Mouse (Mus musculus) limb, embryonic 11.5 days (tissue): ENCODE data around the gene 9530053A07Rik. TPM values are rescaled to one million over a fixed set of nuclear protein-coding genes. Genes with fewer than 3 reads are reported as not detected.
A peak's percentile ranks its signal among the peaks of the same experiment; 100 is the strongest.

Experiments used
- ATAC-seq: fragments of 200-750 bp; cut with Nextera tagmentation; 2 replicates; pipeline ENCODE4 v1.8.0; 2017; ENCODE audit warnings: low read depth; ENCODE audit not compliant: insufficient number of reproducible peaks, low FRiP score, low TSS enrichment
- DNase-seq: peaks from one replicate; pipeline ENCODE4 v3.0.0-alpha.2; 2015; ENCODE audit warnings: low spot score
- H3K27ac ChIP-seq: fragments of 300-500 bp; sonication (generic); replicated peaks from 2 replicates; pipeline ENCODE4 v1.5.1; 2014; ENCODE audit warnings: low read depth, mild to moderate bottlenecking, low read length
- H3K27me3 ChIP-seq: fragments of 300-500 bp; sonication (generic); 2 replicates; pipeline ENCODE4 v1.6.1; 2014; ENCODE audit warnings: mild to moderate bottlenecking, low read length, mixed read lengths; ENCODE audit not compliant: control insufficient read depth, insufficient read depth
- H3K36me3 ChIP-seq: fragments of 300-500 bp; sonication (generic); 2 replicates; pipeline ENCODE4 v1.6.1; 2014; ENCODE audit warnings: mild to moderate bottlenecking, low read length, moderate library complexity, mixed read lengths; ENCODE audit not compliant: control insufficient read depth, insufficient read depth
- H3K4me1 ChIP-seq: fragments of 300-500 bp; sonication (generic); 2 replicates; pipeline ENCODE4 v1.6.1; 2014; ENCODE audit warnings: low read length, mixed read lengths; ENCODE audit not compliant: control insufficient read depth, insufficient read depth
- H3K4me2 ChIP-seq: fragments of 300-500 bp; sonication (generic); 2 replicates; pipeline ENCODE4 v1.6.1; 2014; ENCODE audit warnings: low read depth, mild to moderate bottlenecking, moderate library complexity; ENCODE audit not compliant: severe bottlenecking
- H3K4me3 ChIP-seq: fragments of 300-500 bp; sonication (generic); 2 replicates; pipeline ENCODE4 v1.5.1; 2014; ENCODE audit warnings: low read depth, low read length
- H3K9ac ChIP-seq: fragments of 300-500 bp; sonication (generic); 2 replicates; pipeline ENCODE4 v1.6.1; 2014; ENCODE audit warnings: mild to moderate bottlenecking, low read length
- H3K9me3 ChIP-seq: fragments of 300-500 bp; sonication (generic); 2 replicates; pipeline ENCODE4 v1.6.1; 2016; ENCODE audit warnings: low read length; ENCODE audit not compliant: control insufficient read depth
- WGBS: fragments of 180-500 bp; shearing (Covaris S2); extraction: QIAGEN DNeasy Blood & Tissue Kit; methylation state at CpG from one replicate; pipeline ENCODE4 v1.1.7; 2014; 5-methylcytosine and 5-hydroxymethylcytosine counted together
- polyA plus RNA-seq: library from polyadenylated mRNA; unstranded; fragments of >200 nt; fragmentation: Nextera tagmentation; extraction: Ambion mirVana; gene quantifications from 2 replicates; pipeline ENCODE4 v1.2.1, GENCODE M21; 2014

9530053A07Rik gene
- polyA plus RNA-seq, 1 experiment from 2014 or later, result 0.01 TPM

DNA sequence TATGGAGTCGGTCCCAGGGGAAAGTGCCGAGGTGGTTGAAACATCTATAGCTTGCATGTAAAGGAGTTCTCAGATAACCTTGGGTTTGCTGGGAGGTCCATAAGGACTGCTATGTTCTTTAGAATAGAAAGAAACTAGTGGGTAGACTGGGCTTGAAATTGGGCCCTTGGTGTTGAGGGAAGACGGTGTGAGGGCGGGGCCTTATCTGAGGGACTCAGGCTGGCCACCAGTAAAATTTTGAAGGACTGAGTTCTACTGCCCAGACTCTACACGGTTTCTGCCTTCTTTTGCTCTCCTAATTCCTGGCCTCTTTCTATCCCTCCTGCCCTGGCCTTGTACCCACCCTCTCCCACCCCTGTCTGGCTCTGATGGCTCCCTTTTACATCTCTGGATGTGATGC is 51.6 kb downstream of the 9530053A07Rik start:
- Histone ChIP-seq H3K9ac (no peak overlapping the region; the same call in 1 of the 2 replicates), H3K9me3 (no peaks in the 10 kb centered on the region), H3K27ac (no peak overlapping the region), H3K36me3 (peaks cover 46% of the 10 kb centered on the region), H3K27me3 (no peaks in the 10 kb centered on the region), H3K4me1 (peaks cover 6% of the 10 kb centered on the region; the same call in 1 of the 2 replicates), H3K4me2 (peak overlapping the region; percentile 90), H3K4me3 (peak overlapping the region; percentile 95; the same call in 1 of the 2 replicates)
- ATAC-seq (no peak), DNase-seq (no peak)
- 95% methylated on average over 5 of the region's 5 CpGs for WGBS

GRCm38 (mm10) chr7:28181376-28181775 is 52.1 kb downstream of the 9530053A07Rik start:
- 96% methylated on average over 12 of the region's 12 CpGs for WGBS
- ATAC-seq (no peak), DNase-seq (no peak)
- Histone ChIP-seq H3K27ac (no peak overlapping the region), H3K4me2 (no peak overlapping the region), H3K27me3 (no peaks in the 10 kb centered on the region), H3K4me1 (peaks cover 6% of the 10 kb centered on the region; the same call in 1 of the 2 replicates), H3K4me3 (no peak overlapping the region), H3K9me3 (no peaks in the 10 kb centered on the region), H3K9ac (no peak overlapping the region), H3K36me3 (peaks cover 51% of the 10 kb centered on the region)

DNA sequence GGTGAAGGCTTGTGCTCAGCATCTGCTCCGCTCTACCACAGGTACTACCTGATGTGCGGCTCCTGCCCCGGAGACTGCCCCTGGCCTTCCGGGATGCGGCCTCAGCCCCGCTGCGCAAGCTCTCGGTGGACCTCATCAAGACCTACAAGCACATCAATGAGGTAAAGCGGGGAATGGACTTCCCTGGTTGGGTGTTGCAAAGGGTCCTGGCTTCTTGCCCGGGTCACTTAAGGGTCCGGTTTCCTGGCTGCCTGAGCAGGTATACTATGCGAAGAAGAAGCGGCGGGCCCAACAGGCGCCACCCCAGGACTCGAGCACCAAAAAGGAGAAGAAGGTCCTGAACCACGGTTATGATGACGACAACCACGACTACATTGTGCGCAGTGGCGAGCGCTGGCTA is 53.1 kb downstream of the 9530053A07Rik start:
- Histone ChIP-seq H3K9me3 (no peaks in the 10 kb centered on the region), H3K36me3 (peaks cover 55% of the 10 kb centered on the region), H3K9ac (no peak overlapping the region), H3K27ac (no peak overlapping the region), H3K4me2 (no peak overlapping the region), H3K4me1 (peaks cover 6% of the 10 kb centered on the region; the same call in 1 of the 2 replicates), H3K27me3 (no peaks in the 10 kb centered on the region), H3K4me3 (no peak overlapping the region)
- 96% methylated on average over 22 of the region's 22 CpGs for WGBS
- DNase-seq (no peak), ATAC-seq (no peak)

DNA sequence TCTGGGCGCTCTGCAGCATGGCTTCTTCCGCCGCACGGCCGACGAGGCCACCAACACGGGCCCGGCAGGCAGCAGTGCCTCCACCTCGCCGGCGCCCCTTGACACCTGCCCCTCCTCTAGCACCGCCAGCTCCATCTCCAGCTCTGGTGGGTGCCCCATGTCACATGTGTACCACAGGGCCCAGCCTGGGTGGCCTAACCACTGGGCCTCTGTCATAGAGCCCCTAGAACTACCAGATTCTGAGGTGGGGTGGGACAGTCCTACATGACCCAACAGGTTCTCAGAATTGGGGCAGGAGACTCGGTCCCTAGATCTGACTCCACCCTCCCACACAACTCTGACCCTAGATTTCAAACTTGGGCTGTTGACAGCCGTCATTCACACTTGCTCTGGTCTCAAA is 56.6 kb downstream of the 9530053A07Rik start:
- DNase-seq, result no peak
- Histone ChIP-seq H3K27ac (no peak overlapping the region), H3K36me3 (peaks cover 68% of the 10 kb centered on the region)

GRCm38 (mm10) chr7:28186631-28187030 is 57.4 kb downstream of the 9530053A07Rik start:
- H3K9ac ChIP-seq, result no peak overlapping the region

More for the DNA sequence above, 56.6 kb downstream of the 9530053A07Rik start:
- H3K27me3 ChIP-seq, result no peaks in the 10 kb centered on the region
- H3K4me3 ChIP-seq, result no peak overlapping the region
- no peak overlapping the region for H3K9ac ChIP-seq
- no peaks in the 10 kb centered on the region for H3K9me3 ChIP-seq
- no peaks in the 10 kb centered on the region for H3K4me1 ChIP-seq
- 95% methylated on average over 14 of the region's 14 CpGs for WGBS
- ATAC-seq, result no peak
- no peak overlapping the region for H3K4me2 ChIP-seq

DNA sequence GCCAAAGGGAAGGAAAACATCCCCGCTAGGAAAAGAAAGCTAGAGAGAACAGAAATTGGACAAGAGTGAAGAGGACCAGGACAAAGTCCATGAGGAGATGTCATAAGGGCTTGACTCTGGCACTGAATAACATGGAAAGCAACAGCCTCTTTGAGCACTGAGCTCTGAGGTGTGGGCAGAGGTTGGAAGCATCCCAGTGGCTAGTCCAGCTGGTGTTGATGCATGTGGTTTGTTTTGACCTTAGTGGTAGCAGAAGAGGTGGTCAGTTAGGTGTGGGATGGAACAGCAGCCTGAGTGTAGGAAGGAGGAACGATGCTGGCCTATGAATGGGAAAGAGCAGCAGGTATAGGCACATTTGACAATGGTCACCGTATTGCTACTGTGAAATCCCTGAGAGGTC is 62.2 kb downstream of the 9530053A07Rik start:
- H3K4me1 ChIP-seq, result no peaks in the 10 kb centered on the region
- no peaks in the 10 kb centered on the region for H3K27me3 ChIP-seq
- H3K27ac ChIP-seq, result no peak overlapping the region
- ATAC-seq (no peak), DNase-seq (no peak)
- H3K36me3 ChIP-seq, result peaks cover 29% of the 10 kb centered on the region
- H3K4me3 ChIP-seq, result no peak overlapping the region
- H3K4me2 ChIP-seq, result no peak overlapping the region
- no peaks in the 10 kb centered on the region for H3K9me3 ChIP-seq
- no peak overlapping the region for H3K9ac ChIP-seq
- 88% methylated on average over 3 of the region's 3 CpGs for WGBS

More at GRCm38 (mm10) chr7:28186631-28187030, 57.4 kb downstream of the 9530053A07Rik start:
- DNase-seq (no peak), ATAC-seq (no peak; the same call in 1 of the 2 replicates)
- Histone ChIP-seq H3K4me3 (no peak overlapping the region), H3K4me2 (no peak overlapping the region), H3K9me3 (no peaks in the 10 kb centered on the region), H3K4me1 (no peaks in the 10 kb centered on the region), H3K27me3 (no peaks in the 10 kb centered on the region), H3K36me3 (peaks cover 66% of the 10 kb centered on the region), H3K27ac (no peak overlapping the region)
- WGBS, result 89% methylated on average over 8 of the region's 8 CpGs

DNA sequence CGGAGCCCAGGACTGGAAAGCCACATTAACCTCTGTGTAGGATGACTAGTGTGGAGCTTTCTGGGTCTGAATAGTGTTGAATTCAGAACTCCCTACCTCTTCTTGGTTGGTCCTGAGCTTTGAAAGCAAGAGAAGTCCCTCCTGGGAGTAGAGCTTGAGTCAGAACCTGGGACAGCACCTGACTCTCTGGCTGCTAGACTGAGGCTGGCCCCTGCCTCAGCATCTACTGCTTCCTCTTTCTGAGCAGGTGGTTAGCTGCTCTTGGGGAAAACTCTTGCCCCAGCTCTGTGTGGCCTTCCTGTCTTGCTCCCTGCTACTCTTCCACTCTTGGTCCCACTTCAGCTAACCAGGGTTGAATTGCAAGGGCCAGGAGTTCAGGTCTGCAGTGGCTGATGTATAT is 62.6 kb downstream of the 9530053A07Rik start:
- Histone ChIP-seq H3K27ac (no peak overlapping the region), H3K4me2 (no peak overlapping the region), H3K9ac (no peak overlapping the region), H3K4me3 (no peak overlapping the region), H3K36me3 (peaks cover 26% of the 10 kb centered on the region), H3K4me1 (no peaks in the 10 kb centered on the region), H3K9me3 (no peaks in the 10 kb centered on the region), H3K27me3 (no peaks in the 10 kb centered on the region)
- 93% methylated on average over 1 of the region's 1 CpGs for WGBS
- ATAC-seq, result no peak
- no peak for DNase-seq

DNA sequence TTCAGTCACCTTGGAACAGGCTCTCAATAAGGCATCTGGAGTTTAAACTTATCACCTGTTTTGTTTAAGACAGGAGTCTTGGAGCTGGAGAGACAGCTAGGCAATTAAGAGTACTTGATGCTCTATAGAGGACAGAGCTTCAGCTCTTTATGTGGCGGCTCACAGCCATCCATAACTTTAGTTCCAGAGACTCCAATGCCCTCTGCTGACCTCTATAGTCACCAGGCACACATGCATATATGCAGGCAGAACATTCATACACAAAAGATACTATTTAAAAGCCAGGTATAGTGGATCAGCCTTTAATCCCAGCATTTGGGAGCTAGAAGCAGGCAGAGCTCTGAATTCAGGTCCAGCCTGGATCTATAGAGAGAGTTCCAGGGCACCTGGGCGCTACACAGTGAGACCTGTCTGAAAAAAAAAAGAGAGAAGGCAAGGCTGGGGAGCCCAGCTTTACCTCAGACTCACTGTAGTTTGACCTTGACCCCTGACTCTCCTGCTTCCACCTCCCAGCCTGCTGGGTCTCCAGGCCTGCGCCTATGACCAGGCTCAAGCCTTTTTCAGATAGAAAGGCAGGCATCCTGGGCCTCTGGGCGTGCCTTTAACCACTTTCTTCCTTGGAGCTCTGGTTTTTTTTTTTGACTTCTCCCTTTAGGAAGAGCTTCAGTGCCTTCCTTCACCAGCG is 66.3 kb downstream of the 9530053A07Rik start:
- no peak overlapping the region for H3K27ac ChIP-seq
- no peaks in the 10 kb centered on the region for H3K4me1 ChIP-seq
- peaks cover 8% of the 10 kb centered on the region; the same call in 1 of the 2 replicates for H3K36me3 ChIP-seq
- no peaks in the 10 kb centered on the region for H3K9me3 ChIP-seq
- 90% methylated on average over 5 of the region's 5 CpGs for WGBS
- no peak overlapping the region for H3K9ac ChIP-seq
- no peak overlapping the region for H3K4me2 ChIP-seq
- DNase-seq (no peak), ATAC-seq (no peak)
- no peaks in the 10 kb centered on the region for H3K27me3 ChIP-seq
- H3K4me3 ChIP-seq, result no peak overlapping the region
